Mouse (Mus musculus) bone marrow, adult 2 months (tissue): ENCODE results near the gene Adamts15.

ENCODE experiments used
- CTCF ChIP-seq: fragments of 200-500 bp; IDR thresholded peaks from 2 replicates; pipeline ENCODE4 v1.5.1; 2011; ENCODE audit warnings: low read length, control low read depth; ENCODE audit not compliant: control insufficient read depth, insufficient read depth
- POLR2A ChIP-seq: fragments of 200-500 bp; IDR thresholded peaks from 2 replicates; pipeline ENCODE4 v1.6.1; 2011; ENCODE audit warnings: low read depth, mild to moderate bottlenecking, control low read depth, low read length, borderline replicate concordance; ENCODE audit not compliant: control insufficient read depth

- TF ChIP-seq CTCF = no peak
- TF ChIP-seq POLR2A = no peak
These were observed 20.5 kb upstream of the Adamts15 start, which contains the start of gene Adamts8 for GRCm38 (mm10) chr9:30942512-30943313.
